Mouse (Mus musculus): Measurements from ENCODE around the gene Myd88.
A peak's percentile ranks its signal among the peaks of the same experiment; 100 is the strongest.
"Not testable (repeated sequence)": the region's sequence is repeated elsewhere in the genome, so short reads cannot be mapped to it uniquely, and the experiment has no call there.

Gene Myd88

GRCm38 (mm10) chr9:119340909-119341816, at the start of gene Myd88:
Myd88 (minus strand) TSS chr9:119341411.
- peak; percentile 97 for DNase-seq (ENCODE audit: low read depth)

DNA sequence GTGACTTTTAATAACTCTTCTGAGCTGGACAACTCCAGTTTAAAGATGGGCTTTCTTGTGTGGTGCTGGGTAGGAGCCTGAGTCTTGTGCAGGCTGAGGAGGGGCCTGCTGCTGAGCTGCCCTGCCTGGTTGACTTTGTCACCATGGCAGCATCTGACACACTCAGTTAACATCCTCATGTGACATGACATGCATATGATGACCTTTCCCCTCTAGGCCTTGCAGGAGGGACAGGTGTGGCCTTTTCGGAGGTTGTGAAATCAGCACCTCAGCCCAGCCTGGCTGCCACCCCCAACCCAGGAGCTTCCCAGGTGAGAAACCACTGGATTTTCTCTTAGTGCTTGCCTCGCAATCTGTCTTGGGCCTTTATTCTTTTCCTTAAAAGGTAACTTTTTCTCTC, 49.0 kb upstream of the Myd88 start:
- DNase-seq (ENCODE audit: low read depth) = no peak

GRCm38 (mm10) chr9:119388956-119389355, 47.7 kb upstream of the Myd88 start:
- peak; percentile 24 for DNase-seq (ENCODE audit: low read depth)

DNA sequence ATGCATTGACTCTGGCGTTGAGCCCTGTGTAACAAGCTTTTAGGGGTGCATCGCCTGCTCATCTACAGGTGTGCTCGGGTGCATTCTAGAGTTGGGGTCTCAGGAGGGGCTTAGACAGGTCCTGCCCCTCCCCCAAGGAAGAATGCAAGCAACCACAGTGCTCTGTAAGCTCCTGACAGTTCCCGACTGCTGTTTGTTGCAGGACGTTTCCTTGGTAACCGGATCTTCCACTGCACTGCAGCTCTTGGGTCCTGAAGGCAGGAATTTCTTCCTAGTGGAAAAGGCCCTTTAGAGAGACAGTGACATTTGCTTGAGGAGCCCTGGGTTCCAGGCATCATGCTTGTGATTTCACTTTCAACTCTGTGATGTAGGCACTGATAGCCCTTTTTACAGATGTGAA, 41.4 kb upstream of the Myd88 start:
- DNase-seq (ENCODE audit: low read depth) = no peak

GRCm38 (mm10) chr9:119378231-119378630, 37.0 kb upstream of the Myd88 start:
- DNase-seq (ENCODE audit: low read depth) = no peak

GRCm38 (mm10) chr9:119375556-119375955, 34.3 kb upstream of the Myd88 start:
- DNase-seq (ENCODE audit: low read depth) = no peak

DNA sequence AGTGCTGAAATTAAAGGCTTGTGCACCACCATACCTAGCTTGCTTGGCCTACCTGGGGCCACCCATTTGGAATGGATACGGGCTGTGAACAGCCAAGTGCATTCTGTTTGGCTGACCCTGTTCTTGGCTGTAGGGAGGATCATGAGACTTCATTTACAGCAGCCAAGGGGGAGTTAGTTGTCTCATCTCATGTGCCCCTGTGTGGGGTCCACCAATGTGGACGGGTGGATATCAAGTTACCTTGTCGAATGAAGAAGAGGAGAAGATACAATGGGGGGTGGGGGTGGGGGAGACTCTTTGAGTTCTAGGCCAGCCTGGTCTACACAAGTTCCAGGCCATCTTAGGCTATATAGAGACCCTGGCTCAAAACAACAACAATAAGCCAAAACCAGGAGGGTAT, 33.8 kb upstream of the Myd88 start:
- DNase-seq (ENCODE audit: low read depth) = no peak

DNA sequence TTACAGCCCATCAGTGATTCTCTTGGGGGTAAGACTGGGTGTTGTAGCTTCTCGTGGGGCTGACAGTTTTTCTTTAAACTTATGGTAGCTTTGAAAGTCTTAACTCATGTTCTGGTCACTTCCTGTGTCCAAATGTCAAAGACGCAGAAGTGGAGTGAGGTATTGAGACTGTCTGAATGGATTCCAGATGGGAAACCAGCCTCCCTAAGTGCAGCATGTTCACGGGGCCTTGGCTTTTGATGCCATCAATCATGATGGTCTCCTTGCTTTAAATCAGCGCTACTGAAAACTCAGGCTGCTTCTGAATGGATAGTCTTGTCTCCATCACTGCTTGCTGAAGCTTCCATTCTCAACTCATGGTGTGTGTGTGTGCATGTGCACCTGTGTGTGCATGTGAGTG, 30.0 kb upstream of the Myd88 start:
- no peak for DNase-seq (ENCODE audit: low read depth)

DNA sequence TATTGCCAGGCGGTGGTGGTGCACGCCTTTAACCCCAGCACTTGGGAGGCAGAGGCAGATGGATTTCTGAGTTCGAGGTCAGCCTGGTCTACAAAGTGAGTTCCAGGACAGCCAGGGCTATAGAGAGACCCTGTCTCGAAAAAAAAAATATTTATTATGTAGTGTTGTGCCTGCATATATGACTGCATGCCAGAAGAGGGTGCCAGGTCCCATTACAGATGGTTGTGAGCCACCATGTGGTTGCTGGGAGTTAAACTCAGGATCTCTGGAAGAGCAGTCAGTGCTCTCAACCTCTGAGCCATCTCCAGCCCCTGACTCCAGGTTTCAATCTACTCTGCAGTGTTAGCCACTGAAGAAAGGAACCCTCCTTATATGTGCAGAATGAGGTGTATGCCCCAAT, 29.6 kb upstream of the Myd88 start:
- DNase-seq (ENCODE audit: low read depth) = not testable (repeated sequence)

- no peak for DNase-seq (ENCODE audit: low read depth)
Observed at GRCm38 (mm10) chr9:119368367-119368766, 27.2 kb upstream of the Myd88 start.

DNA sequence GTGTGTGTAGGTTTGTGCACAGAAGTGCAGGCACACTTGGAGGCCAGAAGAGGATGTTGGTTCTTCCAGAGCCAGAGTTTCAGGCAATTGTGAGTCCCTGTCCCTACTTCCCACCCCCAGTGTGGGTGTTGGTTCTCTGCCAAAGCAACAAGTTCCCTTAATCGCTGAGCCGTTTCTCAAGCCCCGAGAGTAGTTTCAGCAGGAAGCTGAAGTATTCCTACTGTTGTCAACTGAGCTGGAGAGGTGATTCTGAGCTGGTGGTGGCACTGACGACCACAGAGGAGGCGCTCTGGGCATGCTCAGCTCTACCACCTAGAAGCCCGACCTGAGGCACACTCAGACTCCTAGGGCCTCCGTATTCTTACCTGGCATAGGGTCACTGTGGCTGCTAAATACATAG, 24.1 kb upstream of the Myd88 start, which contains the start of gene Slc22a14:
Gene Slc22a14, minus strand, starts transcription at position 270 of the 400 bp plus-strand sequence.
- DNase-seq (ENCODE audit: low read depth) = no peak

DNA sequence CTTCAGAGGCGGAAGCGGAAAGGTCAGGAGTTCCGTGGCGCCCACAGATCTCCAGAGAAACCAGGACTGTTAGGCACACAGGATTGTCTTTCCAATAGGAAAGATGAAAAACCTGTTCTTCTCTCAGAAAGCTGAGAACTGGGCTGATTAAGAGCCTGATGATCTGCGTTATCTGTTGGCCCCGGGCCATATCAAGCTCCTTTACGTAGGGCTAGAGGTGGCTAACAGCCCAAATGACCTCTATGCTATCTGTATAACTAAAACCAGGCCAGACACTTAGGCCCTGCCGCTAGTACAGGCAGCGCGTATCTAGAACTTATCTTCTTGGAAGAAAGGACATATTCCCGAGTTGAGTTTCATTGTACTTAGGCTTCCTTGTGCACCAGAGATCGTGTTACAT, 22.0 kb upstream of the Myd88 start:
- no peak for DNase-seq (ENCODE audit: low read depth)

DNA sequence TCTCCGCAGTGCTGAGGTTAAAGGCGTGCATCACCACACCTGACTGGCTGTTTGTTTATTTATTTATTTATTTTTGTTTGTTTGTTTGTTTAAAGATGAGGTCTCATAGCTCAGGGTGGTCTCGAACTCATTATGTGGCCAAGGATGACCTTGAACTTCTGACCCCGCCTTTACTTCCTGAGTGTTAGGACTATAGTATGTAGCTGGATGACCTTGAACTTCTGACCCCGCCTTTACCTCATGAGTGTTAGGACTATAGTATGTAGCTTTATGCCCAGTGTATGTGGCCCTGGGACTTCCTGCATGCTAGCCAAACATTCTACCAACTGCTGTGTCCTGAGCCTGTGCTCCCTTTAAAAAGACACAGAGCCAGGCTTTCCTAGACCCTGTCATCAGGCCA, 20.2 kb upstream of the Myd88 start:
- no peak for DNase-seq (ENCODE audit: low read depth)

DNA sequence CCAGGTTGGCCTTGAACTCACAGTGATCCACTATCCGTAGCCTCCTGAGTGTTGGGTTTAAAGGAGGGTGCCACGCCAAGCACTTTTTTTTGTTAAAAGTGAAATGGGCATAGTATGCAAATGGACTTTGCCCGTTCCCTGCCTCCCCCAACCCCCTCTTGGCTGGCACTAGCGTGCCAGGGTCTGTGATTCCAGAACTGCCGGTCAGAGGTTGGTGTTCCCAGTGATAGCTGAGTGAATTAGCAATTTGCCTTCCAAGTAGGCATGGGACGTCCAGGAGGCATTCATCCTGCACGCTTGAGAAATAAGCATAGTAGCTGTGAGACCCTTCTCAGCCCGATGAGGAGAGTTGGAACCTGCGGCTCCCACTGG, 16.8 kb upstream of the Myd88 start:
- no peak for DNase-seq (ENCODE audit: low read depth)

GRCm38 (mm10) chr9:119357331-119358057, 16.3 kb upstream of the Myd88 start, which contains the start of gene Xylb:
Xylb (plus strand) TSS chr9:119357381.
- DNase-seq (ENCODE audit: low read depth) = peak; percentile 83

DNA sequence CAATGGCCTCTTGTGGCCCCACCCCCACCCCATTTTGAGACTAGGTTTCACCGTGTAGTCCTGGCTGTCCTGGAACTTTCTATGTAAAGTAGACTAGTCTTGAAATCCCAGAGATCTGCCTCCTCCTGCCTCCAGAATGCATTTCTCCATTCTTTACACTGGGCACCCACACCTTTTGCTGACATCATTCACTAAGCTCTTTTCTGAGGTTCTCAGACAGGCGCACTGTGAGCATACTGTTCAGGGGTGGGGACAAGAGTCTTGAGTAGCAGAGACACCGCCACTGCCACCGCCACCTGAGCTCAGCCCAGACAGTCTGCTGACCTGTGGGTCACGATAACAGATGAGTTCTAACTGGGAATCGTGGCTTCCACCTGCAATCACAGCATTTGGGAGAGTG, 14.7 kb upstream of the Myd88 start:
- no peak for DNase-seq (ENCODE audit: low read depth)

- no peak for DNase-seq (ENCODE audit: low read depth)
Observed at GRCm38 (mm10) chr9:119353926-119354325, 12.7 kb upstream of the Myd88 start.

DNA sequence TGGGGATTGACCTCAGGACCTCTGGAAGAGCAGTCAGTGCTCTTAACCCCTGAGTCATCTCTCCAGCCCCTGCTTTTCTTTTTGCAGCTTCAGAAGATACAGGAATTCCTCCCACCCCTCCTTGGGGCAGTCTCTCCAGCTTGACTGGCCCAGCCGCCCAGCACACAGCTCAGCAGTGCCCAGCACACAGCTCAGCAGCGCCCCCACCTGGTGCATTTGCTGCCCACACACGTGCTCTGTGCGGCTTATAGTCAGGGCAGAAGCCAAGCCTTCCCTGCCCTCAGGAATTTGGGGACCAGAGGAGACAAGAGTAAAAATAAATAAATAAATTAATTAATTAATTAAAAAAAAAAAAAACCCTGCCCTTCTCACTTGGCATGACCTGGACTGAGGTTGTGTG, 10.8 kb upstream of the Myd88 start:
- DNase-seq (ENCODE audit: low read depth) = peak; percentile 79

DNA sequence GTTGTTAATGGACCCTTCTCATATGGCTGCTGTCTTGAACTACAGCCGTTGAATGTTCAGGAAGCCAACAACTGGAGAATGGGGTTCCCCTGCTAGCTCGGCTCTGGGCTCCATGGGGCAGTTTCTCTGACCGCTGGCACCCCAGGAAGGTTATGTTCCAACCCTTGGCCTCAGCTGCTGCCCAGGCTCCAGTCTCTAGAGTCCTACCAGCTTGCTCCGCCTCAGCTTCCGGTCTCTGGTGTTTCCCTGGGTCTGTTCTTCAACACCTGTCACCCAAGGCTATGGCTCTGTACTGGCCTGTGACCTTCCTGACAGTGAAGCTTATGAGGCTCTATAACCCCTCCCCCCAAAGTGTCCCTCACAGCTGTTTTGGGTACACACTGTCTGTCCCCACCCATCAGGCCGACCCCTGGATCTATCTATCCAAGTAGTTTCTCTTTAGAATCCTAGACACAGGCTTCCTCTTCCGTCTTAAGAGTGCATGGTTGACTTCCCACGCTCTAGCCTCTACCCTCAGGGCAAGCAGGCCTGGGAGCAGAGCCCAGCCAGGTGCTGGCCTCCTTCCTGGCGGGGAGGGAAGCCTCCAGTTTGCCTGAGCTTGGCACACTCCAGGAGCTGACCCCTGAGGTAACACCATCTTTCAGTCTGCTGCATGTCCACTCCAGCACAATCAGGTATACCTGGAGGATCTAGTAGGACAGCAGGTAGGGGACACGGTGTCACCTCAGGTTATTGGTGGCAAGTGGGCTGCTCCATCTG, 9.9 kb upstream of the Myd88 start:
- no peak for DNase-seq (ENCODE audit: low read depth)

GRCm38 (mm10) chr9:119350531-119350930, 9.3 kb upstream of the Myd88 start:
- no peak for DNase-seq (ENCODE audit: low read depth)

GRCm38 (mm10) chr9:119346376-119346775, 5.2 kb upstream of the Myd88 start:
- DNase-seq (ENCODE audit: low read depth) = no peak

DNA sequence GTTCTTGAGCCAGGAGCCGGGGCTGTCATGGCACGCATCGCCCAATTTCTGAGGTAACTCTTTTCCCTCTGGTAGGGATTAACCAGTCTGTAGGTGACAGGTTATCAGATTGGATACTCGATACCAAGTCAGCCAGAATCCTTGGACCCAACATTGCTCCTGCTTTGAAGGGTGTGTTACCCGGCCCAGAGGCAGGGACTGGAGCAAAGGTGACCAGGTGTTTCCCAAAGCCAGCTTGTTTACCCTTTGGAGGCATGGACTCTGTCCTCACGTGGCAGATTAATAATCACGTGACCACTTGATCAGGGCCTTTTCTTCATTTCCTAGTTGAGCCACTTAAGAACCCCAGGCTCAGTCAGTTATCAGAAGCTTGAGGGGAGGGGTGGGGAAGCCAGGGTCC, 1.5 kb upstream of the Myd88 start:
- no peak for DNase-seq (ENCODE audit: low read depth)

DNA sequence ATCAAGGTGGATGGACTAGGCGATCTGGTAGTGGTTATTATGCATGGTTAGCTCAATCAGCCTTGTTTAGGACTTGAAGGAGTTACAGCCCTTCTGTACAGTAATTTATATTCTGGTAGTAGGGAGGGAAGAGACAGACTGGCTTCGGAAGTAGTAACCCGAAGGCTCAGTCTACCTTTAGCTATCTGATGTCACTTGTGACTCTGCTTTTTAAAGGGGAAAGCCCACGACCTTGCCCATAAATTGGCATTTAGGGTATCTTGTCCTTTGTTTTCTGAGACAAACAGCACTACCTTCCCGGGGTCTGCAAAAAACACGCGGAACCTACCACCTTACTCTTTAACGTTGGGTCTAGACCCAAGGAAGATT, 1.0 kb downstream of the Myd88 start:
- no peak for DNase-seq (ENCODE audit: low read depth)

All from induced T-regulatory cell, adult 2 months (primary cell).